Mouse (Mus musculus) liver, embryonic 16.5 days (tissue): ENCODE results near the gene Nfatc2. TPM values are rescaled to one million over a fixed set of nuclear protein-coding genes. Genes with fewer than 3 reads are reported as not detected.

Experiments used
- ATAC-seq: fragments of 200-750 bp; cut with Nextera tagmentation; 2 replicates; pipeline ENCODE4 v1.8.0; 2017; ENCODE audit warnings: low read depth, mild to moderate bottlenecking, moderate number of reproducible peaks, moderate library complexity
- H3K27ac ChIP-seq: fragments of 300-500 bp; sonication (generic); 2 replicates; pipeline ENCODE4 v1.5.1; 2014; ENCODE audit warnings: mild to moderate bottlenecking, low read length
- H3K27me3 ChIP-seq: fragments of 300-500 bp; sonication (generic); 2 replicates; pipeline ENCODE4 v1.6.1; 2014; ENCODE audit warnings: low read depth, low read length, mixed read lengths; ENCODE audit not compliant: control insufficient read depth, insufficient read depth
- H3K36me3 ChIP-seq: fragments of 300-500 bp; sonication (generic); 2 replicates; pipeline ENCODE4 v1.6.1; 2014; ENCODE audit warnings: mild to moderate bottlenecking; ENCODE audit not compliant: control insufficient read depth, insufficient read depth
- H3K4me1 ChIP-seq: fragments of 300-500 bp; sonication (generic); 2 replicates; pipeline ENCODE4 v1.6.1; 2014; ENCODE audit warnings: low read depth, low read length, mixed read lengths; ENCODE audit not compliant: control insufficient read depth
- H3K4me2 ChIP-seq: fragments of 300-500 bp; sonication (generic); 2 replicates; pipeline ENCODE4 v1.6.1; 2014; ENCODE audit warnings: low read depth, low read length, mixed read lengths
- H3K4me3 ChIP-seq: fragments of 300-500 bp; sonication (generic); 2 replicates; pipeline ENCODE4 v1.5.1; 2014; ENCODE audit warnings: low read depth, mild to moderate bottlenecking, low read length
- H3K9ac ChIP-seq: fragments of 300-500 bp; sonication (generic); 2 replicates; pipeline ENCODE4 v1.6.1; 2014; ENCODE audit warnings: low read depth, low read length
- H3K9me3 ChIP-seq: fragments of 300-500 bp; sonication (generic); replicated peaks from 2 replicates; pipeline ENCODE4 v1.6.1; 2016; ENCODE audit warnings: low read length; ENCODE audit not compliant: control insufficient read depth
- WGBS: fragments of 180-500 bp; shearing (Covaris S2); extraction: QIAGEN DNeasy Blood & Tissue Kit; methylation state at CpG from one replicate; pipeline ENCODE4 v1.1.7; 2014; ENCODE audit not compliant: insufficient replicate concordance; 5-methylcytosine and 5-hydroxymethylcytosine counted together
- polyA plus RNA-seq: library from polyadenylated mRNA; unstranded; fragments of >200 nt; fragmentation: Nextera tagmentation; extraction: Ambion mirVana; gene quantifications from 2 replicates; pipeline ENCODE4 v1.2.1, GENCODE M21; 2015

Gene Nfatc2
- polyA plus RNA-seq, 1 experiment from 2014 or later: 0.25 TPM

DNA sequence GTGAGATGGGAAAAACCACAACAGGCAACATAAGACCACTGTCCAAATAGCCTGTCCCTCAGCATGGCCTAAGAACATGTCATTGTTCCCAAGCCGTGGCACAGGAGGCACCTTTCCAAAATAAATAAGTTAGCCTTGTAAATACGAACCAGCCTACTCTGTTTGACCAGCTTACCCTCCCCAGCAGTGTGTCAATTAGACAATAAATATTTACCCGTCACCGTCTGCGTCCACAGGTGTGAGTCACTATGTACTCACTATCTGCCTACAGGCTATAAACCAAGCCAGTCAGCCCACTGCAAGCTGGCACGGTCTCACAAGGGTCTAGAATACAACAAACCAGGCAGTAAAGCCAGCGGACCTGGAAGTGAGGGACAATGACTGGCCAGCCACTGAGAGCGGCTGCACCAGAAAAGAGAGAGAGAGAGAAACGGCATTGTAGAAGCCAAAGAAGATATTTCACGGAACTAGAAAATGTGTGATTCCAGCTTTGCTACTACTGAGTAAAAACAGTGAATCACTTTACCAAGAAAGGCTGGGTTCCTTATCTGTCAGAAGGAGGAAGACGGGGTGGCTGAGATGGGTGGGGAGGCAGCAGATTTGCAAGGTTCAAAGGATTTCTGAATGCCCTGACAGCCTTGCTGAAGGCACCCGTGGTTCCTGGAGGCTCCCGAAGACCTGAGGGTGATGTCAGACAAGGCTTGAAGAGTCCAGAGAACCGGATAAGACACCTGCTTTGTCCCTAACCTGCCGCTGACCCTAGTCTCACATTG, 69.2 kb downstream of the Nfatc2 start:
- Histone ChIP-seq H3K27ac (no peak overlapping the region), H3K4me1 (no peaks in the 10 kb centered on the region), H3K36me3 (no peaks in the 10 kb centered on the region), H3K4me2 (no peak overlapping the region), H3K4me3 (no peak overlapping the region), H3K9ac (no peak overlapping the region), H3K9me3 (no peaks in the 10 kb centered on the region), H3K27me3 (peaks cover 5% of the 10 kb centered on the region)
- WGBS: 42% methylated on average over 15 of the region's 15 CpGs
- peak; percentile 83 for ATAC-seq

DNA sequence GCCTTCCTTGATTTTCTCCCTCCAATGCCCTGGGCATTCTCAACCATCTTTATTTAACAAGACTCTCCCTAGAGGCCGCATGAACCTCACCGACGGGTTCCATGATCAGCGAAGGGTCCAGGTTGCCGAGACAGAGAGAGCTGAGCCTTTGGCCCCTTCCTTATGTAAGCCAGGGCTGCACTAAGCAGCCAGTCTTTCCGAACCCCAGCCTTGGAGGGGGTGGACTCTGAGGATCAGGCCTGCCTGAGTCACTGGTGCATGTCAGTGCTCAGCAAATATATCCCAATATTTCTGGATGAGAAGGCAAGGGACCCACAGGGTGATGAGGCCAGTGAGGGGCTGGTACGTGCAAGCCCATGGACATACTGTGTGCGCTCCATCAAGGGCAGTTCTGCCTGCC, 72.9 kb downstream of the Nfatc2 start:
- Histone ChIP-seq H3K27me3 (peaks cover 12% of the 10 kb centered on the region), H3K27ac (no peak overlapping the region), H3K4me1 (no peaks in the 10 kb centered on the region; the same call in 1 of the 2 replicates), H3K9ac (no peak overlapping the region), H3K4me2 (no peak overlapping the region), H3K4me3 (no peak overlapping the region), H3K9me3 (no peaks in the 10 kb centered on the region), H3K36me3 (no peaks in the 10 kb centered on the region)
- ATAC-seq: no peak
- WGBS: 71% methylated on average over 8 of the region's 8 CpGs

GRCm38 (mm10) chr2:168527430-168527792, 74.0 kb downstream of the Nfatc2 start:
- Histone ChIP-seq H3K36me3 (no peaks in the 10 kb centered on the region), H3K27me3 (peaks cover 10% of the 10 kb centered on the region), H3K27ac (no peak overlapping the region), H3K9ac (no peak overlapping the region), H3K4me2 (no peak overlapping the region), H3K9me3 (no peaks in the 10 kb centered on the region), H3K4me3 (no peak overlapping the region), H3K4me1 (no peaks in the 10 kb centered on the region; the same call in 1 of the 2 replicates)
- WGBS: 75% methylated on average over 10 of the region's 10 CpGs
- ATAC-seq: no peak

GRCm38 (mm10) chr2:168526547-168527429, 74.7 kb downstream of the Nfatc2 start:
- H3K27me3 ChIP-seq: peaks cover 10% of the 10 kb centered on the region
- no peak overlapping the region for H3K9ac ChIP-seq
- no peak for ATAC-seq
- H3K36me3 ChIP-seq: no peaks in the 10 kb centered on the region
- 61% methylated on average over 18 of the region's 18 CpGs for WGBS
- H3K4me1 ChIP-seq: no peaks in the 10 kb centered on the region; the same call in 1 of the 2 replicates
- no peak overlapping the region for H3K4me2 ChIP-seq
- no peak overlapping the region for H3K4me3 ChIP-seq
- no peaks in the 10 kb centered on the region for H3K9me3 ChIP-seq
- H3K27ac ChIP-seq: no peak overlapping the region

- Histone ChIP-seq H3K27ac (no peak overlapping the region), H3K4me3 (no peak overlapping the region), H3K4me2 (peak overlapping the region; percentile 4; the same call in 1 of the 2 replicates), H3K9me3 (no peaks in the 10 kb centered on the region), H3K36me3 (no peaks in the 10 kb centered on the region), H3K27me3 (peaks cover 10% of the 10 kb centered on the region), H3K4me1 (no peaks in the 10 kb centered on the region; the same call in 1 of the 2 replicates), H3K9ac (no peak overlapping the region)
- WGBS: 18% methylated on average over 17 of the region's 17 CpGs
- no peak for ATAC-seq
Measured at GRCm38 (mm10) chr2:168525391-168526154, 75.9 kb downstream of the Nfatc2 start.

- Histone ChIP-seq H3K9me3 (no peaks in the 10 kb centered on the region), H3K9ac (no peak overlapping the region), H3K36me3 (no peaks in the 10 kb centered on the region), H3K27me3 (peaks cover 10% of the 10 kb centered on the region), H3K4me1 (no peaks in the 10 kb centered on the region; the same call in 1 of the 2 replicates), H3K27ac (no peak overlapping the region), H3K4me3 (no peak overlapping the region), H3K4me2 (peak overlapping the region; percentile 4)
- WGBS: 2% methylated on average over 13 of the region's 13 CpGs
- ATAC-seq: peak; percentile 79
Measured at GRCm38 (mm10) chr2:168524905-168525381, 76.5 kb downstream of the Nfatc2 start.

GRCm38 (mm10) chr2:168522247-168522646, 79.2 kb downstream of the Nfatc2 start:
- Histone ChIP-seq H3K4me3 (no peak overlapping the region), H3K9me3 (no peaks in the 10 kb centered on the region), H3K4me1 (no peaks in the 10 kb centered on the region; the same call in 1 of the 2 replicates), H3K9ac (no peak overlapping the region), H3K27ac (no peak overlapping the region), H3K36me3 (no peaks in the 10 kb centered on the region), H3K27me3 (peaks cover 10% of the 10 kb centered on the region), H3K4me2 (no peak overlapping the region)
- WGBS: 72% methylated on average over 3 of the region's 3 CpGs
- ATAC-seq: no peak

DNA sequence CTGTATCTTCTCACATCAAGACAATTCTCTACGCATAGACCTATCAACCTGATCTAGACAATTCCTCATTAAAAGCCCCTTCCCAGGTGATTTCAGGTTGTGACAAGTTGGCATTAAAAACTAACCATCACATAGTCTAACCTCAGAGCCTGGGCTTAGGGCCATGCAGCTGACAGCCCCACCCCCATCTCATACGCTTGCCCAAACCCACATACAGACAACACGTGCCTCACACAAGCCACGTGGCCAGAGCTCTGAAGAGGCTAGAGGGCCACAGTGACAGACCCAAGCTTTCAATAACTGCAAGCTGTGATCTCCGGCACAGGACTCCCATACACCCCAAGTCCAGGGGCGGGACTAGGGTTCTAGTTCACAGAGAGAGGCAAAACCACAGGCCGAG, 80.7 kb downstream of the Nfatc2 start:
- H3K4me2 ChIP-seq: no peak overlapping the region
- no peaks in the 10 kb centered on the region for H3K36me3 ChIP-seq
- H3K27me3 ChIP-seq: peaks cover 9% of the 10 kb centered on the region
- 68% methylated on average over 7 of the region's 7 CpGs for WGBS
- no peaks in the 10 kb centered on the region for H3K9me3 ChIP-seq
- no peak overlapping the region for H3K4me3 ChIP-seq
- ATAC-seq: no peak
- no peak overlapping the region for H3K27ac ChIP-seq
- H3K9ac ChIP-seq: no peak overlapping the region
- no peaks in the 10 kb centered on the region; the same call in 1 of the 2 replicates for H3K4me1 ChIP-seq
